Mouse (Mus musculus) midbrain, embryonic 12.5 days (tissue): Measurements from ENCODE around the gene Rps23. TPM values are rescaled to one million over a fixed set of nuclear protein-coding genes. Genes with fewer than 3 reads are reported as not detected.
"Not testable (repeated sequence)": the region's sequence is repeated elsewhere in the genome, so short reads cannot be mapped to it uniquely, and the experiment has no call there.

ENCODE experiments used
- ATAC-seq: fragments of 200-750 bp; cut with Nextera tagmentation; 2 replicates; pipeline ENCODE4 v1.8.0; 2017; ENCODE audit warnings: low read depth, moderate TSS enrichment, moderate library complexity; ENCODE audit not compliant: low FRiP score
- H3K27ac ChIP-seq: fragments of 300-500 bp; sonication (generic); replicated peaks from 2 replicates; pipeline ENCODE4 v1.5.1; 2016; ENCODE audit warnings: mild to moderate bottlenecking
- H3K27me3 ChIP-seq: fragments of 300-500 bp; sonication (generic); 2 replicates; pipeline ENCODE4 v1.6.1; 2016; ENCODE audit warnings: mild to moderate bottlenecking
- H3K36me3 ChIP-seq: fragments of 300-500 bp; sonication (generic); 2 replicates; pipeline ENCODE4 v1.6.1; 2016
- H3K4me1 ChIP-seq: fragments of 300-500 bp; sonication (generic); 2 replicates; pipeline ENCODE4 v1.6.1; 2016
- H3K4me2 ChIP-seq: fragments of 300-500 bp; sonication (generic); replicated peaks from 2 replicates; pipeline ENCODE4 v1.6.1; 2016; ENCODE audit warnings: mild to moderate bottlenecking, moderate library complexity
- H3K4me3 ChIP-seq: fragments of 300-500 bp; sonication (generic); 2 replicates; pipeline ENCODE4 v1.5.1; 2016; ENCODE audit warnings: mild to moderate bottlenecking
- H3K9ac ChIP-seq: fragments of 300-500 bp; sonication (generic); replicated peaks from 2 replicates; pipeline ENCODE4 v1.6.1; 2016; ENCODE audit warnings: mild to moderate bottlenecking, moderate library complexity
- H3K9me3 ChIP-seq: fragments of 300-500 bp; sonication (generic); 2 replicates; pipeline ENCODE4 v1.6.1; 2016; ENCODE audit warnings: mild to moderate bottlenecking
- WGBS: fragments of 180-500 bp; shearing (Covaris S2); methylation state at CpG from one replicate; pipeline ENCODE4 v1.1.7; 2016; 5-methylcytosine and 5-hydroxymethylcytosine counted together
- polyA plus RNA-seq: library from polyadenylated mRNA; unstranded; fragments of >200 nt; fragmentation: Nextera tagmentation; extraction: Ambion mirVana; gene quantifications from 2 replicates; pipeline ENCODE4 v1.2.1, GENCODE M21; 2016

Rps23 gene
- polyA plus RNA-seq, 1 experiment from 2014 or later: 168 TPM

GRCm38 (mm10) chr13:90912760-90913674, 9.7 kb upstream of the Rps23 start:
- 0 out of 2 replicates have a peak overlapping the region, but pooled peaks have one; percentile 20 for H3K27ac ChIP-seq

GRCm38 (mm10) chr13:90913675-90914192, 9.0 kb upstream of the Rps23 start:
- WGBS: 46% methylated on average over 7 of the region's 7 CpGs
- 0 out of 2 replicates have a peak, but pooled peaks have one; percentile 23 for ATAC-seq

More at GRCm38 (mm10) chr13:90912760-90913674, 9.7 kb upstream of the Rps23 start:
- H3K36me3 ChIP-seq: no peaks in the 10 kb centered on the region
- H3K9ac ChIP-seq: no peak overlapping the region
- H3K27me3 ChIP-seq: no peaks in the 10 kb centered on the region
- H3K9me3 ChIP-seq: no peaks in the 10 kb centered on the region
- peaks cover 13% of the 10 kb centered on the region for H3K4me1 ChIP-seq
- ATAC-seq: peak; percentile 39; the same call in 1 of the 2 replicates
- no peak overlapping the region for H3K4me2 ChIP-seq
- 63% methylated on average over 17 of the region's 17 CpGs for WGBS
- H3K4me3 ChIP-seq: no peak overlapping the region

GRCm38 (mm10) chr13:90914721-90915120, 8.0 kb upstream of the Rps23 start:
- Histone ChIP-seq H3K4me3 (no peak overlapping the region), H3K4me2 (no peak overlapping the region), H3K9ac (no peak overlapping the region), H3K36me3 (no peaks in the 10 kb centered on the region), H3K9me3 (no peaks in the 10 kb centered on the region), H3K4me1 (peaks cover 13% of the 10 kb centered on the region), H3K27me3 (no peaks in the 10 kb centered on the region), H3K27ac (no peak overlapping the region)
- ATAC-seq: no peak
- 95% methylated on average over 4 of the region's 4 CpGs for WGBS

More at GRCm38 (mm10) chr13:90913675-90914192, 9.0 kb upstream of the Rps23 start:
- H3K9ac ChIP-seq: no peak overlapping the region
- no peak overlapping the region for H3K4me2 ChIP-seq
- peaks cover 13% of the 10 kb centered on the region for H3K4me1 ChIP-seq
- H3K4me3 ChIP-seq: no peak overlapping the region
- H3K27ac ChIP-seq: peak overlapping the region; percentile 20; the same call in 1 of the 2 replicates
- H3K9me3 ChIP-seq: no peaks in the 10 kb centered on the region
- H3K36me3 ChIP-seq: no peaks in the 10 kb centered on the region
- H3K27me3 ChIP-seq: no peaks in the 10 kb centered on the region

- 1% methylated on average over 13 of the region's 13 CpGs for WGBS
- H3K27ac ChIP-seq: not testable (repeated sequence)
Observed at GRCm38 (mm10) chr13:90923617-90924016, 859 bp downstream of the Rps23 start.

GRCm38 (mm10) chr13:90924072-90924471, 1.3 kb downstream of the Rps23 start:
- H3K4me1 ChIP-seq: peaks cover 6% of the 10 kb centered on the region; the same call in 1 of the 2 replicates
- WGBS: 48% methylated on average over 9 of the region's 9 CpGs
- H3K36me3 ChIP-seq: peaks cover 41% of the 10 kb centered on the region
- peak overlapping the region; percentile 67 for H3K4me2 ChIP-seq
- H3K27ac ChIP-seq: no peak overlapping the region
- H3K9ac ChIP-seq: peak overlapping the region; percentile 91
- no peaks in the 10 kb centered on the region for H3K27me3 ChIP-seq
- no peak for ATAC-seq
- H3K9me3 ChIP-seq: no peaks in the 10 kb centered on the region
- peak overlapping the region; percentile 77 for H3K4me3 ChIP-seq

More at GRCm38 (mm10) chr13:90923617-90924016, 859 bp downstream of the Rps23 start:
- peaks cover 38% of the 10 kb centered on the region for H3K36me3 ChIP-seq
- not testable (repeated sequence) for H3K9me3 ChIP-seq, H3K27me3 ChIP-seq, H3K4me1 ChIP-seq, ATAC-seq
- peak overlapping the region; percentile 91 for H3K9ac ChIP-seq
- H3K4me3 ChIP-seq: peak overlapping the region; percentile 77
- H3K4me2 ChIP-seq: peak overlapping the region; percentile 67

GRCm38 (mm10) chr13:90925191-90925590, 2.4 kb downstream of the Rps23 start:
- no peak overlapping the region for H3K9ac ChIP-seq
- peaks cover 6% of the 10 kb centered on the region; the same call in 1 of the 2 replicates for H3K4me1 ChIP-seq
- no peaks in the 10 kb centered on the region for H3K9me3 ChIP-seq
- WGBS: 94% methylated on average over 5 of the region's 5 CpGs
- no peaks in the 10 kb centered on the region for H3K27me3 ChIP-seq
- no peak for ATAC-seq
- peaks cover 41% of the 10 kb centered on the region for H3K36me3 ChIP-seq
- no peak overlapping the region for H3K27ac ChIP-seq
- H3K4me3 ChIP-seq: no peak overlapping the region
- H3K4me2 ChIP-seq: no peak overlapping the region

GRCm38 (mm10) chr13:90926125-90926765, 3.5 kb downstream of the Rps23 start:
- ATAC-seq: no peak
- H3K4me2 ChIP-seq: no peak overlapping the region
- no peak overlapping the region for H3K9ac ChIP-seq
- H3K9me3 ChIP-seq: no peaks in the 10 kb centered on the region
- WGBS: 85% methylated on average over 7 of the region's 7 CpGs
- H3K27ac ChIP-seq: no peak overlapping the region
- peaks cover 6% of the 10 kb centered on the region; the same call in 1 of the 2 replicates for H3K4me1 ChIP-seq
- no peak overlapping the region for H3K4me3 ChIP-seq
- no peaks in the 10 kb centered on the region for H3K27me3 ChIP-seq
- H3K36me3 ChIP-seq: peaks cover 41% of the 10 kb centered on the region

GRCm38 (mm10) chr13:90926938-90927633, 4.3 kb downstream of the Rps23 start:
- Histone ChIP-seq H3K27me3 (no peaks in the 10 kb centered on the region), H3K4me3 (no peak overlapping the region), H3K4me2 (no peak overlapping the region), H3K27ac (no peak overlapping the region), H3K9me3 (no peaks in the 10 kb centered on the region), H3K9ac (no peak overlapping the region), H3K4me1 (peaks cover 6% of the 10 kb centered on the region; the same call in 1 of the 2 replicates), H3K36me3 (peaks cover 41% of the 10 kb centered on the region)
- ATAC-seq: no peak
- WGBS: 79% methylated on average over 5 of the region's 5 CpGs

GRCm38 (mm10) chr13:90928266-90928665, 5.5 kb downstream of the Rps23 start:
- ATAC-seq, H3K27me3 ChIP-seq, H3K9me3 ChIP-seq, H3K4me2 ChIP-seq, H3K4me1 ChIP-seq, H3K9ac ChIP-seq, H3K4me3 ChIP-seq, H3K27ac ChIP-seq: not testable (repeated sequence)
- WGBS: 93% methylated on average over 7 of the region's 10 CpGs
- peaks cover 41% of the 10 kb centered on the region for H3K36me3 ChIP-seq

- peaks cover 38% of the 10 kb centered on the region for H3K36me3 ChIP-seq
- no peaks in the 10 kb centered on the region for H3K27me3 ChIP-seq
- H3K9me3 ChIP-seq: no peaks in the 10 kb centered on the region
- no peaks in the 10 kb centered on the region for H3K4me1 ChIP-seq
- H3K9ac ChIP-seq: no peak overlapping the region
- H3K4me3 ChIP-seq: no peak overlapping the region
- peak; percentile 17; the same call in 1 of the 2 replicates for ATAC-seq
- H3K4me2 ChIP-seq: no peak overlapping the region
- 26% methylated on average over 5 of the region's 5 CpGs for WGBS
- no peak overlapping the region for H3K27ac ChIP-seq
Observed at GRCm38 (mm10) chr13:90929847-90930246, 7.1 kb downstream of the Rps23 start.

GRCm38 (mm10) chr13:90933256-90933655, 10.5 kb downstream of the Rps23 start:
- WGBS: 53% methylated on average over 3 of the region's 3 CpGs

More at GRCm38 (mm10) chr13:90933256-90933655, 10.5 kb downstream of the Rps23 start:
- H3K9ac ChIP-seq: no peak overlapping the region
- ATAC-seq: no peak
- no peaks in the 10 kb centered on the region for H3K4me1 ChIP-seq
- no peak overlapping the region for H3K4me2 ChIP-seq
- no peak overlapping the region for H3K4me3 ChIP-seq
- H3K27ac ChIP-seq: no peak overlapping the region
- H3K36me3 ChIP-seq: peaks cover 6% of the 10 kb centered on the region
- H3K27me3 ChIP-seq: no peaks in the 10 kb centered on the region
- no peaks in the 10 kb centered on the region for H3K9me3 ChIP-seq
